In genomic region chr4:46959776-46960175, GRCm38 (mm10) we compare ENCODE assay signal across 23 mouse cellular contexts. TPM values are rescaled to one million over a fixed set of nuclear protein-coding genes. Genes with fewer than 3 reads are reported as not detected.
DNase-seq lines count a peak whose midpoint lies in the region; ATAC-seq and TF ChIP-seq lines count a peak whose summit lies in the region.
"Had no signal": no experiment of that assay in that cellular context is flagged by ENCODE, and none has a peak within 500 bp of the region (broad histone marks: within the 10 kb centered on the region; RNA-seq: fewer than 3 reads in every experiment).

No protein-coding gene starts in this region.

- intact Hi-C loops in left cerebral cortex, postnatal 10 days (cut with DNase I) = no loop called here

- ATAC-seq in intestine, embryonic 15.5 days = peak; percentile 96
- peak; percentile 94 for ATAC-seq in intestine, postnatal 0 days
- peak; percentile 76 for ATAC-seq in liver, embryonic 12.5 days
- no peak for ATAC-seq in hindbrain, embryonic 13.5 days (ENCODE audit: low FRiP score)
- ATAC-seq: midbrain, embryonic 15.5 days had no signal

- H3K4me1 ChIP-seq in intestine, embryonic 15.5 days (replicated peaks) = 0 out of 2 replicates have a peak, but pooled peaks cover 3% of the 10 kb centered on the region
- peaks cover 11% of the 10 kb centered on the region; the same call in 1 of the 2 replicates for H3K4me1 ChIP-seq in intestine, postnatal 0 days (replicated peaks; ENCODE audit: control insufficient read depth, insufficient read depth, low read length)
- no peaks in the 10 kb centered on the region for H3K4me1 ChIP-seq in liver, embryonic 12.5 days
- H3K4me1 ChIP-seq in hindbrain, embryonic 13.5 days (replicated peaks) = peaks cover 11% of the 10 kb centered on the region; the same call in 1 of the 2 replicates
- H3K4me1 ChIP-seq: embryonic facial prominence, embryonic 15.5 days; forebrain, embryonic 10.5 days; limb, embryonic 13.5 days; midbrain, embryonic 15.5 days; neural tube, embryonic 12.5 days had no signal

- H3K27ac ChIP-seq in intestine, embryonic 15.5 days = 0 out of 2 replicates have a peak overlapping the region, but pooled peaks have one; percentile 27
- H3K27ac ChIP-seq in intestine, postnatal 0 days (ENCODE audit: low read depth, low read length) = peak overlapping the region; percentile 28
- H3K27ac ChIP-seq in liver, embryonic 12.5 days = no peak overlapping the region
- H3K27ac ChIP-seq in hindbrain, embryonic 13.5 days = no peak overlapping the region
- H3K27ac ChIP-seq: embryonic facial prominence, embryonic 15.5 days; forebrain, embryonic 10.5 days; hindbrain, embryonic 15.5 days; left cerebral cortex, adult 2 months; limb, embryonic 13.5 days; midbrain, embryonic 15.5 days; neural tube, embryonic 12.5 days had no signal

- TF ChIP-seq CTCF in intestine, postnatal 0 days (IDR thresholded peaks at IDR 0.05; ENCODE audit: low read depth) = no peak

- H3K9me3 ChIP-seq in intestine, embryonic 15.5 days = no peaks in the 10 kb centered on the region
- no peaks in the 10 kb centered on the region for H3K9me3 ChIP-seq in intestine, postnatal 0 days (ENCODE audit: control insufficient read depth)
- H3K9me3 ChIP-seq in liver, embryonic 12.5 days (replicated peaks) = no peaks in the 10 kb centered on the region
- H3K9me3 ChIP-seq in hindbrain, embryonic 13.5 days = no peaks in the 10 kb centered on the region
- H3K9me3 ChIP-seq: embryonic facial prominence, embryonic 15.5 days; forebrain, embryonic 10.5 days; hindbrain, embryonic 15.5 days; limb, embryonic 13.5 days; midbrain, embryonic 15.5 days; neural tube, embryonic 12.5 days had no signal

- DNase-seq in kidney, postnatal 10 days = peak; percentile 42
- no peak for DNase-seq in left cerebral cortex, postnatal 10 days (ENCODE audit: extremely low spot score in 1 of 2, low spot score in 2 of 2)
- no peak for DNase-seq in left cerebral cortex, adult 8-10 months (ENCODE audit: low spot score in 2 of 2)
- DNase-seq in gastrocnemius, adult 8-10 months (ENCODE audit: low spot score in 2 of 2) = no peak
- DNase-seq: cerebellum, postnatal 10 days; embryo, embryonic 11 days; gastrocnemius, postnatal 14 days; heart, postnatal 10 days; lung, postnatal 10 days; right cerebral cortex, postnatal 14 days; thymus, postnatal 4 days had no signal

- no peak overlapping the region for H3K4me2 ChIP-seq in intestine, embryonic 15.5 days (replicated peaks)
- H3K4me2 ChIP-seq in intestine, postnatal 0 days (replicated peaks; ENCODE audit: low read depth) = no peak overlapping the region
- H3K4me2 ChIP-seq in liver, embryonic 12.5 days = no peak overlapping the region
- no peak overlapping the region for H3K4me2 ChIP-seq in hindbrain, embryonic 13.5 days
- H3K4me2 ChIP-seq: embryonic facial prominence, embryonic 15.5 days; hindbrain, embryonic 15.5 days; limb, embryonic 13.5 days; midbrain, embryonic 15.5 days; neural tube, embryonic 12.5 days had no signal

- 72% methylated on average over 6 of the region's 6 CpGs for WGBS in intestine, embryonic 15.5 days
- 40% methylated on average over 6 of the region's 6 CpGs for WGBS in intestine, postnatal 0 days
- WGBS in liver, embryonic 12.5 days (ENCODE audit: insufficient replicate concordance) = 75% methylated on average over 6 of the region's 6 CpGs
- WGBS in hindbrain, embryonic 13.5 days = 95% methylated on average over 6 of the region's 6 CpGs

- no peaks in the 10 kb centered on the region for H3K27me3 ChIP-seq in intestine, embryonic 15.5 days (replicated peaks)
- H3K27me3 ChIP-seq in intestine, postnatal 0 days (replicated peaks; ENCODE audit: control insufficient read depth, insufficient read depth, low read length) = no peaks in the 10 kb centered on the region
- H3K27me3 ChIP-seq in liver, embryonic 12.5 days (replicated peaks) = no peaks in the 10 kb centered on the region
- no peaks in the 10 kb centered on the region for H3K27me3 ChIP-seq in hindbrain, embryonic 13.5 days
- H3K27me3 ChIP-seq: embryonic facial prominence, embryonic 15.5 days; hindbrain, embryonic 15.5 days; limb, embryonic 13.5 days; midbrain, embryonic 15.5 days; neural tube, embryonic 12.5 days had no signal

- no peaks in the 10 kb centered on the region for H3K36me3 ChIP-seq in intestine, embryonic 15.5 days
- H3K36me3 ChIP-seq in intestine, postnatal 0 days (ENCODE audit: control insufficient read depth, insufficient read depth) = no peaks in the 10 kb centered on the region
- no peaks in the 10 kb centered on the region for H3K36me3 ChIP-seq in liver, embryonic 12.5 days
- no peaks in the 10 kb centered on the region for H3K36me3 ChIP-seq in hindbrain, embryonic 13.5 days
- H3K36me3 ChIP-seq: embryonic facial prominence, embryonic 15.5 days; forebrain, embryonic 10.5 days; hindbrain, embryonic 15.5 days; limb, embryonic 13.5 days; midbrain, embryonic 15.5 days; neural tube, embryonic 12.5 days had no signal

- no peak overlapping the region for H3K4me3 ChIP-seq in intestine, embryonic 15.5 days (replicated peaks)
- no peak overlapping the region for H3K4me3 ChIP-seq in intestine, postnatal 0 days (ENCODE audit: low read depth, low read length)
- no peak overlapping the region for H3K4me3 ChIP-seq in liver, embryonic 12.5 days
- H3K4me3 ChIP-seq in hindbrain, embryonic 13.5 days = no peak overlapping the region
- H3K4me3 ChIP-seq: embryonic facial prominence, embryonic 15.5 days; forebrain, embryonic 10.5 days; hindbrain, embryonic 15.5 days; left cerebral cortex, adult 2 months; limb, embryonic 13.5 days; midbrain, embryonic 15.5 days; neural tube, embryonic 12.5 days had no signal

- no peak overlapping the region for H3K9ac ChIP-seq in intestine, embryonic 15.5 days
- no peak overlapping the region for H3K9ac ChIP-seq in intestine, postnatal 0 days (ENCODE audit: low read depth, low read length)
- no peak overlapping the region for H3K9ac ChIP-seq in liver, embryonic 12.5 days
- no peak overlapping the region for H3K9ac ChIP-seq in hindbrain, embryonic 13.5 days
- H3K9ac ChIP-seq: embryonic facial prominence, embryonic 15.5 days; hindbrain, embryonic 15.5 days; limb, embryonic 13.5 days; midbrain, embryonic 15.5 days; neural tube, embryonic 12.5 days had no signal

RNA-seq across cellular contexts. Expression of gene Gabbr2, which starts 31.9 kb away (rescaled TPM):
- 0.15 and 0.19 TPM in 2 replicates for polyA plus RNA-seq in intestine, embryonic 15.5 days (2015; fragmentation: Nextera tagmentation; extraction: Ambion mirVana)
- 0.07 and 0.14 TPM in 2 replicates for polyA plus RNA-seq in intestine, postnatal 0 days (2015; fragmentation: Nextera tagmentation; extraction: Ambion mirVana)
- 0.08 and 0.28 TPM in 2 replicates for polyA plus RNA-seq in liver, embryonic 12.5 days (2016; fragmentation: Nextera tagmentation; extraction: Ambion mirVana)
- total RNA-seq in left cerebral cortex, postnatal 10 days (2021) = 100 to 1,000 TPM; 242 to 264 TPM
- total RNA-seq in left cerebral cortex, adult 8-10 months (2022) = 100 to 1,000 TPM; 198 to 214 (median 210) TPM
- polyA plus RNA-seq in hindbrain, embryonic 13.5 days (2015; fragmentation: Nextera tagmentation; extraction: Ambion mirVana) = 4.0 and 4.8 TPM in 2 replicates
- total RNA-seq in gastrocnemius, adult 8-10 months (2022) = under 1 TPM in 2 of 4 experiments, not detected in 2; 0.05 to 0.17 TPM
- total RNA-seq: megakaryocyte, adult 5-6 weeks had no signal

Comparison
In these comparisons a context has a peak if more than half of its experiments do, and no peak if none do; other contexts are left out.
1. H3K27ac ChIP-seq: peak in intestine, embryonic 15.5 days (single experiment) and intestine, postnatal 0 days (single experiment); none in liver, embryonic 12.5 days (single experiment) and hindbrain, embryonic 13.5 days (single experiment).